Mouse (Mus musculus) heart, adult 8-10 months (tissue): ENCODE measurements around the gene Ggn. TPM values are rescaled to one million over a fixed set of nuclear protein-coding genes. Genes with fewer than 3 reads are reported as not detected.
A peak's percentile ranks its signal among the peaks of the same experiment; 100 is the strongest.
"Not testable (repeated sequence)": the region's sequence is repeated elsewhere in the genome, so short reads cannot be mapped to it uniquely, and the experiment has no call there.

Experiments used
- DNase-seq: peaks from one replicate; pipeline ENCODE4 v3.0.0; 2022; ENCODE audit warnings: low spot score
- total RNA-seq, 4 experiments: library from RNA; stranded (reverse); gene quantifications; 2 replicates each; pipeline ENCODE4 v1.2.4; 2022

Gene Ggn
- total RNA-seq, 4 experiments from 2014 or later = 0.14 to 0.37 (median 0.28) TPM; not detected in 1

- no peak for DNase-seq
Measured at GRCm38 (mm10) chr7:29158264-29158663, 11.7 kb upstream of the Ggn start.

GRCm38 (mm10) chr7:29162294-29162693, 7.7 kb upstream of the Ggn start:
- DNase-seq = no peak

- no peak for DNase-seq
Measured at GRCm38 (mm10) chr7:29162750-29163525, 7.1 kb upstream of the Ggn start.

GRCm38 (mm10) chr7:29167656-29168055, 2.4 kb upstream of the Ggn start:
- DNase-seq = no peak

- no peak for DNase-seq
Measured at GRCm38 (mm10) chr7:29168121-29168695, 1.8 kb upstream of the Ggn start.

- no peak for DNase-seq
Measured at GRCm38 (mm10) chr7:29168791-29169230, 1.2 kb upstream of the Ggn start.

GRCm38 (mm10) chr7:29169231-29170065, 562 bp upstream of the Ggn start:
- peak; percentile 75 for DNase-seq

GRCm38 (mm10) chr7:29170755-29171561, 948 bp downstream of the Ggn start:
- no peak for DNase-seq

- no peak for DNase-seq
Measured at GRCm38 (mm10) chr7:29171562-29172097, 1.6 kb downstream of the Ggn start.

GRCm38 (mm10) chr7:29172390-29173016, 2.5 kb downstream of the Ggn start:
- no peak for DNase-seq

- DNase-seq = no peak
Measured at GRCm38 (mm10) chr7:29178106-29178505, 8.1 kb downstream of the Ggn start.

- no peak for DNase-seq
Measured at GRCm38 (mm10) chr7:29179323-29179722, 9.3 kb downstream of the Ggn start.

GRCm38 (mm10) chr7:29180077-29180853, 10.3 kb downstream of the Ggn start, which contains the start of gene Psmd8:
Gene Psmd8 (minus strand): TSS chr7:29180701.
- peak; percentile 97 for DNase-seq

- DNase-seq = no peak
Measured at GRCm38 (mm10) chr7:29180854-29181236, 10.8 kb downstream of the Ggn start.

GRCm38 (mm10) chr7:29181323-29181722, 11.3 kb downstream of the Ggn start:
- DNase-seq = not testable (repeated sequence)

GRCm38 (mm10) chr7:29194230-29194629, 24.2 kb downstream of the Ggn start:
- not testable (repeated sequence) for DNase-seq

GRCm38 (mm10) chr7:29202577-29202976, 32.6 kb downstream of the Ggn start:
- no peak for DNase-seq

GRCm38 (mm10) chr7:29211013-29211412, 41.0 kb downstream of the Ggn start:
- not testable (repeated sequence) for DNase-seq

GRCm38 (mm10) chr7:29211415-29212198, 41.6 kb downstream of the Ggn start:
- peak; percentile 89 for DNase-seq
